Mouse (Mus musculus): ENCODE measurements at regions not wholly inside any gene's neighbourhood (a gene's known extent, or its start where the extent isn't known, plus 50 kb on each side); places are given as distances from the start of the nearest gene placed in this dataset.

DNA sequence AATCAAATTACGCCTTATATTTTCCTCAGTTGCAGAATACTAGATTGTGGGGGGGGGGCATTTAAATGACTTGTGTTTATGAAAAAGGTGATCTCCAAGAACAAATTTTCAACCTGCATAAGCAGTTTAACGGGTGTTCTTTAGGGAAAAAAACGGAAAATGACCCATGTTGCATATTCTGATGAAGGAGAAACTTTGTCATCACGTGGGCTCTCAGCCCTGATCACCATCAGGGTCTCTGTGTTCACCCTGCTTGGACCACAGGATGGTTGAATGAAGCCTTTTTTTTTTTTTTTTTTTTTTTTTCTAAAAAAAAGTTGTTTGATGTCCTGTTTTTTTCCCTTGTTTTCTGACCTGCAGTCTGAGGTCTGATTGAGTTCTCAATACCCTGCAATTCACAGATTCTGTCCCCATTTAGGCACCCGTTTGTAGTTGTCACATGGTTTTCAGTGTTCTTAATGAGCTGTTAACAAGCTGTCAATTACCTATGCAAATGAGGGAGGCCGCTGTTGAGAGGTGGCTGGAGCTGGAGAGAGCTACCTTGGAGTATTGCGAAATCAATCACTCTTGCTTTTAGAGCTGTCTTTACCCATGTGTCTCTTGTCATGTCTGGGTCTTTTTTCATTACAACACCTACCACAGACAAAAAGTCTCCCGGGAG, 525.7 kb downstream of the Vrk1 start:
- TF ChIP-seq GATA1 (IDR thresholded peaks at IDR 0.05; ENCODE audit: borderline replicate concordance, low read length) (no peak), FLI1 (IDR thresholded peaks at IDR 0.05; ENCODE audit: low read length) (no peak)
